Mouse (Mus musculus) lung, postnatal 0 days (tissue): ENCODE results near the gene Herpud2. TPM values are rescaled to one million over a fixed set of nuclear protein-coding genes. Genes with fewer than 3 reads are reported as not detected.
"Not testable (repeated sequence)": the region's sequence is repeated elsewhere in the genome, so short reads cannot be mapped to it uniquely, and the experiment has no call there.

Experiments
- ATAC-seq: fragments of 200-750 bp; cut with Nextera tagmentation; 2 replicates; pipeline ENCODE4 v1.8.0; 2017; ENCODE audit warnings: moderate library complexity
- DNase-seq: peaks from one replicate; pipeline ENCODE4 v3.0.0-alpha.2; 2016; ENCODE audit warnings: low spot score
- H3K27ac ChIP-seq: fragments of 300-500 bp; sonication (generic); 2 replicates; pipeline ENCODE4 v1.5.1; 2014; ENCODE audit warnings: antibody characterized with exemption, mild to moderate bottlenecking, low read length, mixed read lengths
- H3K27me3 ChIP-seq: fragments of 300-500 bp; sonication (generic); replicated peaks from 2 replicates; pipeline ENCODE4 v1.6.1; 2014; ENCODE audit warnings: low read length, mixed read lengths; ENCODE audit not compliant: insufficient read depth
- H3K36me3 ChIP-seq: fragments of 300-500 bp; sonication (generic); 2 replicates; pipeline ENCODE4 v1.6.1; 2014; ENCODE audit warnings: low read length, mixed read lengths; ENCODE audit not compliant: insufficient read depth
- H3K4me1 ChIP-seq: fragments of 300-500 bp; sonication (generic); 2 replicates; pipeline ENCODE4 v1.6.1; 2014; ENCODE audit warnings: antibody characterized with exemption, low read depth, low read length, mixed read lengths; ENCODE audit not compliant: insufficient read depth
- H3K4me2 ChIP-seq: fragments of 300-500 bp; sonication (generic); replicated peaks from 2 replicates; pipeline ENCODE4 v1.6.1; 2014; ENCODE audit warnings: low read depth, mild to moderate bottlenecking, low read length, moderate library complexity, mixed read lengths
- H3K4me3 ChIP-seq: fragments of 300-500 bp; sonication (generic); 2 replicates; pipeline ENCODE4 v1.5.1; 2014; ENCODE audit warnings: low read depth, low read length
- H3K9ac ChIP-seq: fragments of 300-500 bp; sonication (generic); replicated peaks from 2 replicates; pipeline ENCODE4 v1.6.1; 2014; ENCODE audit warnings: low read depth, mild to moderate bottlenecking
- H3K9me3 ChIP-seq: fragments of 300-500 bp; sonication (generic); 2 replicates; pipeline ENCODE4 v1.6.1; 2016; ENCODE audit warnings: low read length, mixed read lengths
- CTCF ChIP-seq: IDR thresholded peaks from 2 replicates; pipeline ENCODE4 v1.5.1; 2016; ENCODE audit warnings: antibody characterized with exemption, mild to moderate bottlenecking
- EP300 ChIP-seq: IDR thresholded peaks from 2 replicates; pipeline ENCODE4 v1.6.1; 2016; ENCODE audit warnings: antibody characterized with exemption, mild to moderate bottlenecking, control low read depth
- WGBS: fragments of 180-500 bp; shearing (Covaris S2); extraction: QIAGEN DNeasy Blood & Tissue Kit; methylation state at CpG from one replicate; pipeline ENCODE4 v1.1.7; 2014; 5-methylcytosine and 5-hydroxymethylcytosine counted together
- polyA plus RNA-seq: library from polyadenylated mRNA; unstranded; fragments of >200 nt; fragmentation: Nextera tagmentation; extraction: Ambion mirVana; gene quantifications from 2 replicates; pipeline ENCODE4 v1.2.1, GENCODE M21; 2015

Herpud2 gene
- polyA plus RNA-seq, 1 experiment from 2014 or later = 36.2 TPM

DNA sequence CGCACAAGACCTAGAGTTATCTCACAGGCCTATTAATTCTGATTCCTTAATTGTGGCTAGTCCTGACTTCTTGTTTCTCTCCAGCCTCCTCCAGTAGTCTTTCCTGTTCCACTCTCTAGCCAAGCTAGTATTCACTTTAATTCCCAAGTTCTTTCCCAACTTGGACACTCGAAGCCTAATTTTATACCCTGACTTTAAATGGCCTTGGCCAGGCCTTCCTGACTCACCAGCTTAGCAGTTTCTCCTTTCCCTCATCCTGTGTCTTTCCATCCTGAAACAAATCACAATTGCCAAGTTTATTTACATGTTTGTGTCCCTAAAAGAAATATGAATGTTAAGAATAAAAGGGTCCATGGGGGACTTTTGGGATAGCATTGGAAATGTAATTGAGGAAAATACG lies 9.6 kb downstream of the Herpud2 start:
- H3K9me3 ChIP-seq = no peaks in the 10 kb centered on the region
- 91% methylated on average over 3 of the region's 3 CpGs for WGBS
- H3K4me2 ChIP-seq = no peak overlapping the region
- H3K9ac ChIP-seq = no peak overlapping the region
- H3K36me3 ChIP-seq = no peaks in the 10 kb centered on the region
- peaks cover 2% of the 10 kb centered on the region for H3K4me1 ChIP-seq
- TF ChIP-seq CTCF (no peak), EP300 (no peak)
- no peak overlapping the region for H3K4me3 ChIP-seq
- DNase-seq (no peak), ATAC-seq (no peak)
- H3K27ac ChIP-seq = no peak overlapping the region
- H3K27me3 ChIP-seq = no peaks in the 10 kb centered on the region

DNA sequence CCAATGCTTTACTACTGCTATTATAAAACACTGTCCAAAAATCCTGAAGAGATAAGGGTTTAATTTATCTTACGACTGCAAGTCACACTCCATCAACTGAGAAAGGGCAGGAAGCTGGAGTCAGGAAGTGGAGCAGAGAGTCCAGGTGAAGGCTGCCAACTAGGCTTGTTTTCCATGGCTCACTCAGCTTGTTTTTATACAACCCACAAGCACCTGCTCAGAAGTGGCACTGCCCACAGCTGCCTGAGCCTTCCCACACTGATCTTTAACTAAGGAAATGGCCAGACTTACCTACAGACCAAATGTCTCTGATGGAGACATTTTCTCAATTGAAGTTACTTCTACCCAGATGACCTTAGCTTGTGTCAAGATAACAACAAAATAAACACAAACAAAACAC lies 11.3 kb downstream of the Herpud2 start:
- no peaks in the 10 kb centered on the region for H3K27me3 ChIP-seq
- 29% methylated on average over 1 of the region's 1 CpGs for WGBS
- peak; percentile 50; the same call in 1 of the 2 replicates for ATAC-seq
- H3K4me3 ChIP-seq = no peak overlapping the region
- no peak overlapping the region for H3K9ac ChIP-seq
- peak; percentile 41 for DNase-seq
- H3K36me3 ChIP-seq = no peaks in the 10 kb centered on the region
- H3K27ac ChIP-seq = no peak overlapping the region
- TF ChIP-seq CTCF (no peak), EP300 (no peak)
- no peak overlapping the region for H3K4me2 ChIP-seq
- H3K4me1 ChIP-seq = peaks cover 2% of the 10 kb centered on the region
- no peaks in the 10 kb centered on the region for H3K9me3 ChIP-seq

DNA sequence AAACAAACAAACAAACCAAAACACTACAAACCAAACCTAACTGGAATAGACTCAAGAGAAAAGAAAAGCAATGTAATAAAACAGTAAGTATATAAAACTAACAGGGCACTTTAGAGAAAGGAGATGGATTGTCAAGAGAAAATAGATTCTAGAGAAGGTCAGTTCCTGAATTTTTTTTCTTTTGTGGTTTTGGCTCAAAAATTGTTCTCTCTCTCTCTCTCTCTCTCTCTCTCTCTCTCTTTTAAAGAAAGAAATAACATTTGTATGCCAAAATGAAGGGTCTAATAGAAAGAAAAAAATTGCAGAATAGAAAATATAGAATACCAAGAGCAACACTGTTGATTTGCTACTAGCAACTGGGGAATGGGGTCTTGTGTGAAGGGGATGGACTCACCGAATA lies 12.7 kb downstream of the Herpud2 start:
- TF ChIP-seq EP300 (no peak), CTCF (no peak)
- no peaks in the 10 kb centered on the region for H3K36me3 ChIP-seq
- no peak overlapping the region for H3K27ac ChIP-seq
- peaks cover 4% of the 10 kb centered on the region for H3K4me1 ChIP-seq
- no peak overlapping the region for H3K4me2 ChIP-seq
- ATAC-seq = no peak
- no peak for DNase-seq
- no peaks in the 10 kb centered on the region for H3K27me3 ChIP-seq
- no peaks in the 10 kb centered on the region for H3K9me3 ChIP-seq
- 97% methylated on average over 1 of the region's 1 CpGs for WGBS
- H3K4me3 ChIP-seq = no peak overlapping the region
- H3K9ac ChIP-seq = no peak overlapping the region

DNA sequence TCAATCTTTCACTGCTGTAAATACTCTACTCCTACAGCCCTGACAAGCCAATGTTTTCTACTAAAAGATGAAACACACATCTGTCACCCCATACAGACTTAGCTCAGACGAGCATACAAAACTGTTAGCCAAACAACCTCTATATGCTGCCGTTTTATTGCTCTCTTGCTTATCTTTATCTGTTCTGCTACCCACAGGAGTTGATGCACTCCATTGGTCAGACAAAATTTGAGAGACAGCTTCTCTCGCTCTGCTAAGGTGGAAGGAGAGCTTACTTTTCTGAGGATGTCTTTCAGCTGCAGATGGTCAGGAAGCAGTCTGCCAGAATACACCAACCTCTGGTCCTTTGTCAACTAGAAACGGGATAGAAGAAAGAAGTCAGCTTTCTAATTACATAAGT lies 18.7 kb downstream of the Herpud2 start:
- H3K27ac ChIP-seq = no peak overlapping the region
- H3K4me3 ChIP-seq = no peak overlapping the region
- 56% methylated on average over 4 of the region's 4 CpGs for WGBS
- no peak overlapping the region for H3K4me2 ChIP-seq
- H3K4me1 ChIP-seq = peaks cover 2% of the 10 kb centered on the region; the same call in 1 of the 2 replicates
- no peaks in the 10 kb centered on the region for H3K27me3 ChIP-seq
- ATAC-seq = no peak
- H3K9ac ChIP-seq = no peak overlapping the region
- TF ChIP-seq EP300 (no peak), CTCF (no peak)
- no peaks in the 10 kb centered on the region for H3K9me3 ChIP-seq
- DNase-seq = no peak
- H3K36me3 ChIP-seq = 0 out of 2 replicates have a peak, but pooled peaks cover 3% of the 10 kb centered on the region

DNA sequence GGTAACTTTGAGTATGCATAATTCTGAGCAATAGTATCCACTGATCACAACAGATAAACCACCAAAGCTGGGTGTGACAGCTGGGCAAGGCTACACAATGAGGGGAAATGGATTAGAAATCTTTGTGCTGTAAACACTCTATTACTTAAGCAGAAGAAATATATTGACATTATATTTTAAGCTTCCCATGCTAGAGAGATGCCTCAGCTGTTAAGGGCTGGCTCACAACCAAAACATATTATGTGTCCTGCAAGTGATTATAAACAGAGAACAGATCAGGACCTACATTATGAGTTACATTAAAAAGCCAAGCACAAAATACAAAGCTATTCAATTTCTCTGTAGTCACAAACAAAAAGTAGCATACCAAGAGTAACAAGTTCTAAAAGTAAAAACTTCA lies 19.4 kb downstream of the Herpud2 start:
- Histone ChIP-seq H3K36me3 (0 out of 2 replicates have a peak, but pooled peaks cover 3% of the 10 kb centered on the region), H3K27ac (no peak overlapping the region), H3K4me3 (no peak overlapping the region), H3K4me2 (no peak overlapping the region), H3K27me3 (no peaks in the 10 kb centered on the region), H3K9ac (no peak overlapping the region), H3K9me3 (no peaks in the 10 kb centered on the region), H3K4me1 (peaks cover 2% of the 10 kb centered on the region; the same call in 1 of the 2 replicates)
- ATAC-seq (peak; percentile 19; the same call in 1 of the 2 replicates), DNase-seq (no peak)
- TF ChIP-seq EP300 (peak; percentile 40; the same call in 1 of the 2 replicates), CTCF (no peak)

DNA sequence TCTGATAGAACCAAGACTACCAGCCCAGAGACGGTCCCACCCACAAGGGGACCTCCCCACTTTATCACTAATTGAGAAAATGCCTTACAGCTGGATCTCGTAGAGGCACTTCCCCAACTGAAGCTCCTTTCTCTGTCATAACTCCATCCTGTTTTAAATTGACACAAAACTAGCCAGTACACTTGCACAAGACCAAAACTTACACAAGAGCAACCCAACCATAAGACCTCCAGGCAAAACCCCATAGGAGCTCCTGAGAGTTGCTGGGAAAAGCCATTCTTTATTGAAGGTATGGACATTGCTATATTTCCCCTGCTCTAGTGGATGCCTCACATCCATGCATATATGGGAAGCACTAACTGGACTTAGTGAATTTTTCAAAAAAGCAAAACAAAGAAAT lies 27.6 kb downstream of the Herpud2 start:
- ATAC-seq (no peak), DNase-seq (no peak)
- Histone ChIP-seq H3K4me2 (no peak overlapping the region), H3K36me3 (peaks cover 12% of the 10 kb centered on the region; the same call in 1 of the 2 replicates), H3K4me3 (no peak overlapping the region), H3K4me1 (no peaks in the 10 kb centered on the region), H3K9me3 (no peaks in the 10 kb centered on the region), H3K27ac (no peak overlapping the region), H3K27me3 (no peaks in the 10 kb centered on the region), H3K9ac (no peak overlapping the region)
- TF ChIP-seq CTCF = no peak
- no peak for TF ChIP-seq EP300
- 78% methylated on average over 2 of the region's 2 CpGs for WGBS

DNA sequence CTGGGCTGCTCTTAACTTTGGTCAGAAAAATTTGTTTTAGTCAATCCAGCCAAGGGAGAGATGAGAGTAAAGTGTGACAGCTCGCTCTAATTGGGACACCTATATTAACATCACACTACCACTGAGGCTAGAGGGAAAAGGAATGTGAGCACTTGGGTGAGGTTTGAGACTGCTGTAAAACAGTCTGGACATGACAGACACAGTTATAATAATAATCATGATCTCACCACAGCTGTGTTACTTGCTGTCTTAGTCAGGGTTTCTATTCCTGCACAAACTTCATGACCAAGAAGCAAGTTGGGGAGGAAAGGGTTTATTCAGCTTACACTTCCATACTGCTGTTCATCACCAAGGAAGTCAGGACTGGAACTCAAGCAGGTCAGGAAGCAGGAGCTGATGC lies 28.0 kb downstream of the Herpud2 start:
- not testable (repeated sequence) for DNase-seq, H3K9ac ChIP-seq, H3K4me1 ChIP-seq, H3K27me3 ChIP-seq, H3K9me3 ChIP-seq, H3K4me2 ChIP-seq, H3K4me3 ChIP-seq, H3K27ac ChIP-seq, ATAC-seq
- H3K36me3 ChIP-seq = peaks cover 12% of the 10 kb centered on the region; the same call in 1 of the 2 replicates
- WGBS = 96% methylated on average over 1 of the region's 1 CpGs
